Mouse (Mus musculus) forebrain, embryonic 15.5 days (tissue): ENCODE data around the gene Gm4763. TPM values are rescaled to one million over a fixed set of nuclear protein-coding genes. Genes with fewer than 3 reads are reported as not detected.
"Not testable (repeated sequence)": the region's sequence is repeated elsewhere in the genome, so short reads cannot be mapped to it uniquely, and the experiment has no call there.

ENCODE experiments used
- ATAC-seq: fragments of 200-750 bp; cut with Nextera tagmentation; replicated peaks from 2 replicates; pipeline ENCODE4 v1.8.0; 2017; ENCODE audit warnings: mild to moderate bottlenecking, moderate TSS enrichment, moderate library complexity
- H3K27ac ChIP-seq: fragments of 300-500 bp; sonication (generic); replicated peaks from 2 replicates; pipeline ENCODE4 v1.5.1; 2015; ENCODE audit warnings: mild to moderate bottlenecking, inconsistent platforms
- H3K27me3 ChIP-seq: fragments of 300-500 bp; sonication (generic); 2 replicates; pipeline ENCODE4 v1.6.1; 2015; ENCODE audit warnings: inconsistent platforms
- H3K36me3 ChIP-seq: fragments of 300-500 bp; sonication (generic); 2 replicates; pipeline ENCODE4 v1.6.1; 2015; ENCODE audit warnings: mild to moderate bottlenecking, inconsistent platforms
- H3K4me1 ChIP-seq: fragments of 300-500 bp; sonication (generic); 2 replicates; pipeline ENCODE4 v1.6.1; 2015; ENCODE audit warnings: inconsistent platforms
- H3K4me2 ChIP-seq: fragments of 300-500 bp; sonication (generic); replicated peaks from 2 replicates; pipeline ENCODE4 v1.6.1; 2015; ENCODE audit warnings: mild to moderate bottlenecking, inconsistent platforms
- H3K4me3 ChIP-seq: fragments of 300-500 bp; sonication (generic); 2 replicates; pipeline ENCODE4 v1.5.1; 2015; ENCODE audit warnings: mild to moderate bottlenecking, inconsistent platforms
- H3K9ac ChIP-seq: fragments of 300-500 bp; sonication (generic); replicated peaks from 2 replicates; pipeline ENCODE4 v1.6.1; 2015; ENCODE audit warnings: mild to moderate bottlenecking, inconsistent platforms
- H3K9me3 ChIP-seq: fragments of 300-500 bp; sonication (generic); 2 replicates; pipeline ENCODE4 v1.6.1; 2016; ENCODE audit warnings: inconsistent platforms
- WGBS: fragments of 180-500 bp; shearing (Covaris S2); methylation state at CpG from one replicate; pipeline ENCODE4 v1.1.7; 2015; ENCODE audit warnings: mixed read lengths; 5-methylcytosine and 5-hydroxymethylcytosine counted together
- polyA plus RNA-seq: library from polyadenylated mRNA; unstranded; fragments of >200 nt; fragmentation: Nextera tagmentation; extraction: Ambion mirVana; gene quantifications from 2 replicates; pipeline ENCODE4 v1.2.1, GENCODE M21; 2015

Gene Gm4763
- polyA plus RNA-seq, 1 experiment from 2014 or later: not detected

- Histone ChIP-seq H3K27me3 (no peaks in the 10 kb centered on the region), H3K36me3 (no peaks in the 10 kb centered on the region), H3K4me2 (no peak overlapping the region), H3K4me3 (no peak overlapping the region), H3K9ac (no peak overlapping the region), H3K9me3 (no peaks in the 10 kb centered on the region), H3K4me1 (no peaks in the 10 kb centered on the region), H3K27ac (no peak overlapping the region)
- ATAC-seq: no peak
- 83% methylated on average over 6 of the region's 6 CpGs for WGBS
Measured at GRCm38 (mm10) chr7:24715039-24715438, 11.7 kb downstream of the Gm4763 start.

- H3K4me2 ChIP-seq: no peak within 1 kb of the TSS
- H3K9ac ChIP-seq: no peak within 1 kb of the TSS
- no peaks in the 10 kb centered on the region for H3K4me1 ChIP-seq
- 96% methylated on average over 14 of the region's 14 CpGs for WGBS
- H3K27me3 ChIP-seq: no peaks in the 10 kb centered on the region
- H3K9me3 ChIP-seq: no peaks in the 10 kb centered on the region
- no peak within 1 kb of the TSS for H3K27ac ChIP-seq
- H3K4me3 ChIP-seq: no peak within 1 kb of the TSS
- no peak for ATAC-seq
- no peaks in the 10 kb centered on the region for H3K36me3 ChIP-seq
Measured at GRCm38 (mm10) chr7:24708832-24709292, 17.8 kb downstream of the Gm4763 start, which contains the start of gene BC049730. BC049730 (plus strand) TSS chr7:24709242.

GRCm38 (mm10) chr7:24702841-24703240, 23.9 kb downstream of the Gm4763 start:
- WGBS: 86% methylated on average over 9 of the region's 9 CpGs
- H3K9ac ChIP-seq, H3K9me3 ChIP-seq, H3K4me2 ChIP-seq, H3K27me3 ChIP-seq, H3K27ac ChIP-seq, H3K36me3 ChIP-seq, H3K4me1 ChIP-seq, ATAC-seq, H3K4me3 ChIP-seq: not testable (repeated sequence)

GRCm38 (mm10) chr7:24697891-24698290, 28.8 kb downstream of the Gm4763 start:
- not testable (repeated sequence) for H3K9ac ChIP-seq, ATAC-seq, H3K4me1 ChIP-seq, H3K27ac ChIP-seq, H3K4me3 ChIP-seq, H3K36me3 ChIP-seq, H3K27me3 ChIP-seq, H3K4me2 ChIP-seq, H3K9me3 ChIP-seq
- WGBS: 91% methylated on average over 4 of the region's 4 CpGs

- ATAC-seq, H3K9me3 ChIP-seq: not testable (repeated sequence)
Measured at GRCm38 (mm10) chr7:24692693-24693092, 34.0 kb downstream of the Gm4763 start.

GRCm38 (mm10) chr7:24687519-24687918, 39.2 kb downstream of the Gm4763 start:
- not testable (repeated sequence) for H3K4me3 ChIP-seq, H3K4me2 ChIP-seq, H3K27ac ChIP-seq, H3K36me3 ChIP-seq, H3K4me1 ChIP-seq, ATAC-seq, H3K9ac ChIP-seq, H3K9me3 ChIP-seq, H3K27me3 ChIP-seq
- WGBS: 93% methylated on average over 10 of the region's 10 CpGs

More at GRCm38 (mm10) chr7:24692693-24693092, 34.0 kb downstream of the Gm4763 start:
- H3K36me3 ChIP-seq, H3K4me1 ChIP-seq, H3K27ac ChIP-seq, H3K4me3 ChIP-seq, H3K4me2 ChIP-seq, H3K9ac ChIP-seq, H3K27me3 ChIP-seq: not testable (repeated sequence)
- 75% methylated on average over 3 of the region's 3 CpGs for WGBS

- not testable (repeated sequence) for ATAC-seq, H3K4me3 ChIP-seq, H3K4me1 ChIP-seq, H3K36me3 ChIP-seq, H3K27ac ChIP-seq, H3K9ac ChIP-seq, H3K27me3 ChIP-seq, H3K9me3 ChIP-seq, H3K4me2 ChIP-seq
- WGBS: 81% methylated on average over 7 of the region's 7 CpGs
Measured at GRCm38 (mm10) chr7:24684121-24684520, 42.6 kb downstream of the Gm4763 start.

- Histone ChIP-seq H3K9ac (no peak within 1 kb of the TSS), H3K27ac (no peak within 1 kb of the TSS), H3K4me1 (no peaks in the 10 kb centered on the region), H3K27me3 (no peaks in the 10 kb centered on the region), H3K4me2 (no peak within 1 kb of the TSS), H3K4me3 (no peak within 1 kb of the TSS), H3K9me3 (no peaks in the 10 kb centered on the region), H3K36me3 (no peaks in the 10 kb centered on the region)
- ATAC-seq: no peak
- WGBS: 90% methylated on average over 9 of the region's 9 CpGs
Measured at GRCm38 (mm10) chr7:24676575-24676974, 50.1 kb downstream of the Gm4763 start, which contains the start of gene Tex101. Tex101 (minus strand) TSS chr7:24676675.

- Histone ChIP-seq H3K4me2 (no peak overlapping the region), H3K4me1 (no peaks in the 10 kb centered on the region), H3K27me3 (no peaks in the 10 kb centered on the region), H3K36me3 (no peaks in the 10 kb centered on the region), H3K9me3 (no peaks in the 10 kb centered on the region), H3K27ac (no peak overlapping the region), H3K4me3 (no peak overlapping the region), H3K9ac (no peak overlapping the region)
- ATAC-seq: no peak
- 95% methylated on average over 23 of the region's 23 CpGs for WGBS
Measured at GRCm38 (mm10) chr7:24671944-24672439, 54.7 kb downstream of the Gm4763 start.

Other genes with a start within 250 kb of the Gm4763 start
- 70.1 and 76.4 TPM in 2 replicates for gene Cadm4, start 244.9 kb downstream of the Gm4763 start, polyA plus RNA-seq
- 296 and 306 TPM in 2 replicates for gene Zfp428, start 219.9 kb downstream of the Gm4763 start, polyA plus RNA-seq
- gene AC161166.1, start 214.5 kb downstream of the Gm4763 start, polyA plus RNA-seq: 1.5 and 1.7 TPM in 2 replicates
- 29.3 and 29.5 TPM in 2 replicates for gene Irgq, start 196.2 kb downstream of the Gm4763 start, polyA plus RNA-seq
- gene Pinlyp, start 180.8 kb downstream of the Gm4763 start, polyA plus RNA-seq: 0.52 TPM in 1 of 2 replicates, not detected in the other
- 69.8 and 79.5 TPM in 2 replicates for gene Xrcc1, start 180.6 kb downstream of the Gm4763 start, polyA plus RNA-seq
- gene Ethe1, start 139.4 kb downstream of the Gm4763 start, polyA plus RNA-seq: 17.4 and 18.9 TPM in 2 replicates
- gene Zfp575, start 139.3 kb downstream of the Gm4763 start, polyA plus RNA-seq: 11.6 and 11.7 TPM in 2 replicates
- gene Phldb3, start 116.1 kb downstream of the Gm4763 start, polyA plus RNA-seq: not detected in 2 replicates
- gene Lypd3, start 90.4 kb downstream of the Gm4763 start, polyA plus RNA-seq: 0.18 and 0.23 TPM in 2 replicates
- gene Tex101, start 50.2 kb downstream of the Gm4763 start, polyA plus RNA-seq: not detected in 2 replicates
- gene BC049730, start 17.7 kb downstream of the Gm4763 start, polyA plus RNA-seq: not detected in 2 replicates
- gene Cd177, start 33.4 kb upstream of the Gm4763 start, polyA plus RNA-seq: 0.31 TPM in 1 of 2 replicates, not detected in the other
- gene Ceacam10, start 50.3 kb upstream of the Gm4763 start, polyA plus RNA-seq: not detected in 2 replicates
- gene Gm9844, start 135.3 kb upstream of the Gm4763 start, polyA plus RNA-seq: 27.2 and 27.9 TPM in 2 replicates
- gene Lypd4, start 143.0 kb upstream of the Gm4763 start, polyA plus RNA-seq: not detected in 2 replicates
- gene Dmrtc2, start 143.1 kb upstream of the Gm4763 start, polyA plus RNA-seq: not detected in 2 replicates
- 1,460 and 1,591 TPM in 2 replicates for gene Rps19, start 157.5 kb upstream of the Gm4763 start, polyA plus RNA-seq
- 0.20 and 0.34 TPM in 2 replicates for gene Cd79a, start 170.5 kb upstream of the Gm4763 start, polyA plus RNA-seq
- 74.4 and 82.0 TPM in 2 replicates for gene Arhgef1, start 176.0 kb upstream of the Gm4763 start, polyA plus RNA-seq
- gene Gm4881, start 217.6 kb upstream of the Gm4763 start, polyA plus RNA-seq: 0.22 and 1.3 TPM in 2 replicates
- gene Rabac1, start 245.8 kb upstream of the Gm4763 start, polyA plus RNA-seq: 195 and 196 TPM in 2 replicates